Mouse (Mus musculus): ENCODE data around the gene Alg5.
"Not testable (repeated sequence)": the region's sequence is repeated elsewhere in the genome, so short reads cannot be mapped to it uniquely, and the experiment has no call there.

Alg5 gene

DNA sequence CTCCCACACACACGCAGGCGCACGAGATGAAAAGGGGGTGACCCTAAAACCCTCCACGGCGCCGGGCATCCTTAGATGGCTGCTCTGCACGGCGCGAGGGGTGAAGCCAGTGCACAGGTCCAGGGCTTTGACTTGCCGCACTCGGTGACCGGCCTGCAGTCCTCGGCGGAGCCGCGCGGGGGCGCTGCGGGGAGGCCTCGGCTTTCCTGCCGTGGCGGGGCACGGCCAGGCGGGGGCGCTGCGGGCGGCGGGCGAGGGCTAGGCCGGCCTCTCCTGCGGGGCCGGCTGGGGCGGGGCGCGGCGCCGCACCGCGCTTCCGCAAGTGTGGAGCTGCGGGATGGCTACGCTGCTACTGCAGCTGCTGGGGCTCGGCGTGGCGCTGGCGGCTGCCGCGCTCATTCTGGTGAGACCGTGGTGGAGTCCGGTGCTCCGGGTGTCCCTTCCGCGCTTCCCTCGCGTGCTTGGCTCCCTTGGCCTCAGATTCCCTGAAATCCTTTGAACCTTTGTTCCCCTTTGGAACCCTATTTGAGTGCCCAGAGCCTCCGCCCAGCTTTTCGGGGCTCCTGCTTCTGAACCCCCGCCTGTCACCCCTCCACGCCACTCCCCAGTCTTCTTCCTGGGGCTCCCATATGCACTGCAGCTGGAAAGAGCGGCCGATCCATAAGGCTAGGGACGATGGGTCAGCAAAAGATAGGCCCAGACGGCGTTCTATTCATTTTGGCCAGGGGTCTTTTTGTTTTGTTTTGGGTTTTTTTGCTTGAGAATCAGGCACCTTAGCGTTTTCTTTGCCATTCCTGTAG lies at the start of gene Alg5, which contains the start of gene Exosc8:
Gene Alg5 (plus strand): TSS at position 293 of the 800 bp plus-strand sequence.
Gene Exosc8 (minus strand): TSS at position 147 of the 800 bp plus-strand sequence.
- peak; percentile 91 for DNase-seq (ENCODE audit: low spot score)

- no peak for DNase-seq (ENCODE audit: low spot score)
These were observed 48.1 kb upstream of the Alg5 start for GRCm38 (mm10) chr3:54687245-54687644.

GRCm38 (mm10) chr3:54689091-54689490 lies 46.2 kb upstream of the Alg5 start:
- DNase-seq (ENCODE audit: low spot score), result no peak

GRCm38 (mm10) chr3:54692202-54693055 lies 42.9 kb upstream of the Alg5 start, which contains the start of gene Supt20:
TSS of gene Supt20 (plus strand) at chr3:54692807.
- DNase-seq (ENCODE audit: low spot score), result peak; percentile 93

DNA sequence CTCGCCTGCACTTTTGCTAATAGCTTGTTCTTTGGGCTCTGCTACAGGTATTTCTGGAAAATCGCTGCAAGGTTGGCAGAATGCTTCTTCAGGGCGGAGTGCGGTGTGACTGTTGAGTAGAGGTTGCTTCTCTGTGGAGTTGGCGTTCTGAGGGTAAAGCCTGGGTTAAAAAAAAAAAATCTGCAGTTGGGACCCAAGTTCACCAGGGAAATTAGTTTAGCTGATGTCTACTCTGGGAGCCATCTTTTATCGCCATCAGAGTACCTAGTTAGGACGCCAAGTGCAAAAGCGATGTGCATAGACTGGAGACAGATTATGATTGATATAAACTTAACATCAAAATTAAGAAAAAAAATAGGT lies 42.3 kb upstream of the Alg5 start:
- no peak for DNase-seq (ENCODE audit: low spot score)

GRCm38 (mm10) chr3:54699759-54700301 lies 35.5 kb upstream of the Alg5 start:
- no peak for DNase-seq (ENCODE audit: low spot score)

DNA sequence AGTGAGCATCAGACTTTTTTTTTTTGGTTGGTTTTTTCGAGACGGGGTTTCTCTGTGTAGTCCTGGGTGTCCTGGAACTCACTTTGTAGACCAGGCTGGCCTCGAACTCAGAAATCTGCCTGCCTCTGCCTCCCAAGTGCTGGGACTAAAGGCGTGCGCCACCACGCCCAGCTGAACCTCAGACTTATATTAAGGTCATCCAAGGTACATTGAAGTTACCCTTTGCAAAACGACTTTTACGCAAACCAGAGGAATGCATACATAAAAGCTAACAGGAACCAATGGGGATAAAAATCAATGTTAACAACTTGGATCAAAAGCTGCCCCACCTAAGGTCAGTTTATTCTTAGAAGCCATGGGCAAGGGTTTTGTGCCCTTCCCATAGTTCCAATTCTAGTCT lies 31.2 kb upstream of the Alg5 start:
- not testable (repeated sequence) for DNase-seq (ENCODE audit: low spot score)

DNA sequence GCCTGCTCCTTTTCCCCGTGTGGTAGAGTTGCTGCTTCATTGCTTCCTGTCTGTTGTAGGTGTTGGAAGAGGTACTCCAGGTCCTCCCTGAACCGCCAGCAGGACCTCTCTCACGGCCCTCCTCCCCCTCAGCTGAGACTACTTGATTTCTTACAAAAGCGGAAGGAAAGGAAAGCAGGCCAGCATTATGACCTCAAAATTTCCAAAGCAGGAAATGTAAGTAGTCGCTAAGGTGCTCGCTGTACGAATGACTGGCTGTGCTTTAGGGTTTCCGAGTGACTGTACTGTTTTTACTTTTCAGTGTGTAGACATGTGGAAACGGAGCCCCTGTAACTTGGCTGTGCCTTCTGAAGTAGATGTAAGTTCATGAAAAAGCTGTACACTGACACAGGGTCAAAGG lies 26.4 kb upstream of the Alg5 start:
- DNase-seq (ENCODE audit: low spot score), result no peak

- DNase-seq (ENCODE audit: low spot score), result no peak
These were observed 21.1 kb upstream of the Alg5 start, which contains the start of gene Gm21958 for GRCm38 (mm10) chr3:54714253-54714652. TSS of gene Gm21958 (minus strand) at chr3:54714353.

DNA sequence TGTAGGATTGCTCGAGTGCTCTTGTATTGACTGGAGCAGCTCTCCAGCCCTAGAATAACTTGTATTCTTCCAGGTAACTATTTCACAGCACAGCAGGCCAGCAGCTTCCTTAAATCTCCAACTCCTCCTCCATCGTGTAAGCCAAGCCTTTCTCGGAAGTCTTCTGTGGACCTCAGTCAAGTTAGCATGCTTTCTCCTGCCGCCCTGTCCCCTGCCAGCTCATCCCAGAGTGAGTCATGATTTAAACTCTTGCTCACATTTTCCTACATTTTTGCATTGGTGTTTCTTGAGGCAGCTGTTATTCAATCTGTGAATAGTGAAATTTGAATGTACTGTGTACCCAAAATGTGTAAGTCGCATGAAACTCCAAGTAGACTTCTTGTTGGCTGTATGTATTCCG lies 19.9 kb upstream of the Alg5 start:
- DNase-seq (ENCODE audit: low spot score), result no peak

DNA sequence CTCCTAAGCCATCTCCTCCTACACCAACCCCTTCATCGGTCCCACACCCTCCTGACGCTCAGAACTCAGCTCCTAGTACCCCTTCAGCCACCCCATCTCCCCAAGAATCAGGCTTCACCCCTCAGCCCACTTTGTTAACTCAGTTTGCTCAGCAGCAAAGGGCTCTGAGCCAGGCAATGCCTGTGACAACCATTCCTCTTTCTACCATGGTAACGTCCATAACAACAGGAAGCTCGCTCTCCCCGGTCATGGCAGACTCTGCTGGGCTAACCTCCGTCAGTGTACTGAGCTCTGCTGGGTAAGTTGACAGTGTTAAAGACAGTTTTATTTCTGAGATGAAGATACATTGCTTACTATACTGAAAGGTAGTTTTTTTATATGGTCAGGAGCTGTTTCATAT lies 18.0 kb upstream of the Alg5 start:
- DNase-seq (ENCODE audit: low spot score), result no peak

DNA sequence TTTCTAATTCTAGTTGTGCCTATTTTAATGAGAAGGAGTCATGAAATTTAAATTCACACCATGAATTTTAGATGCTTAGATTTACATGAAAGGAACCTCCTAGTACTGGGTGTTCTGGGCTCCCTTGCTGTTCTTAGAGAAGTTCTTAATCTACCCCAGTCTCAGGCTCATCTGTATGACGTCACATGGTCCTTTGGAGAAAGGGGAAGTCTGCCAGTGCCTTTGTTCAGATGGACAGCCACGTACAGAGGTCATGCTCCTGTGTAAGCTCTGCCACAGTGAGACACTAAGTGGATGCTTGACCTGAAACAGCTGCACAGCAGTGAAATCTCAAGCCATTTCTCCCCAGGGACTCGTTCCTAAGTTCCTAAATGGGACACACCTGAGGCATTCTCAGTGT lies 16.4 kb upstream of the Alg5 start:
- DNase-seq (ENCODE audit: low spot score), result peak; percentile 42

DNA sequence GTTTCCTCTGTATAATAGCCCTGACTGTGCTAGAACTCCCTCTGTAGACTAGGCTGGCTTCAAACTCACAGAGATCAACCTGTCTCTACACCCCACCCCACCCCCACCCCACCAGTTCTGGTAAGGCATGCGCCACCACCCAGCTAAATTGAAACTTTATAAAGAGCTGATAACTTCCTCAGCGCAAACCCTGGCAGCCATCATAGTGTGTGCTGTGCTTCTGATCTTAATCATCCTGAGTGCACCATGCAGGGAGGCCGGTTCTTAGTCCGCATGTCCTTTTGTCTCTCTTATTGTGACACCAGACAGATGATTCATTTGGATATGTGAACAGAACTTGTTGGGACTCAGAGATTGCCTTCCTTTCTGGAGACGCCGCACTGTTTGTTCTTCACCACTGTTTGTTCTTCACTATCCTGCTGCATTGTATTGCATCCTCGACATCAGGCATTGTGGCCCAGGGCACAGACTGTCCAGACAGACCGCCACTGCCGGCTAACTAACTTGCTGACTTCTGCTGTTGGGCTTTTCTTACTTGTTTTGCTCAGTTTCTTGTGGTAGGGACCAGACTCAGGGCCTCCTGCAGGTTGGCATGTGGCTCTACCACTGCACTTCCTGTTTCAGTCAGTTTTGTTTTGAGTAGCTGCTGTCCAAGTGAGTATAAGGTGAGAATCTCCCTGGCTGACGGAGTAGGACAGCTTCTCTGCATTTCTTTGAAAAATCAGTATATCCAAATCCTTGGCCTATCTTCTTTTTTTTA lies 11.4 kb upstream of the Alg5 start:
- peak; percentile 32 for DNase-seq (ENCODE audit: low spot score)

- DNase-seq (ENCODE audit: low spot score), result no peak
These were observed 10.0 kb upstream of the Alg5 start for GRCm38 (mm10) chr3:54725344-54725743.

- no peak for DNase-seq (ENCODE audit: low spot score)
These were observed 7.8 kb upstream of the Alg5 start for GRCm38 (mm10) chr3:54727588-54727987.

DNA sequence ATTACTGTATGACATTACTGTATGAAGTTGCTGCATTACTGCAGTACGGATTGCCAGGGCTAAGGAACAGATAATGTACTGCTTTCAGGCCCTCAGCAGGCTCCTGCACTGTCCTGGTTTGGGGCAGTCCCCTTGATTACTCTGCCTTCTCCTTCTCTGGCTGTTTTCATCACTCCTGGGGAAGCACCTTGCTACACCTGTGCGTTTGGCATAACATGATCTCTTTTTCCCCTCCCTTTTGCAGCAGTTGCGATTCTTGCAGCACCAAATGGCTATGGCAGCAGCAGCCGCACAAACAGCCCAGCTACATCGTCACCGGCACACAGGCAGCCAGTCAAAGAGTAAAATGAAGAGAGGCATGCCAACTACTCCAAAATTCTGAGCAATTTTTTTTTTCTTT lies 7.2 kb upstream of the Alg5 start:
- no peak for DNase-seq (ENCODE audit: low spot score)

- DNase-seq (ENCODE audit: low spot score), result no peak
These were observed 3.7 kb upstream of the Alg5 start for GRCm38 (mm10) chr3:54731626-54732150.

DNA sequence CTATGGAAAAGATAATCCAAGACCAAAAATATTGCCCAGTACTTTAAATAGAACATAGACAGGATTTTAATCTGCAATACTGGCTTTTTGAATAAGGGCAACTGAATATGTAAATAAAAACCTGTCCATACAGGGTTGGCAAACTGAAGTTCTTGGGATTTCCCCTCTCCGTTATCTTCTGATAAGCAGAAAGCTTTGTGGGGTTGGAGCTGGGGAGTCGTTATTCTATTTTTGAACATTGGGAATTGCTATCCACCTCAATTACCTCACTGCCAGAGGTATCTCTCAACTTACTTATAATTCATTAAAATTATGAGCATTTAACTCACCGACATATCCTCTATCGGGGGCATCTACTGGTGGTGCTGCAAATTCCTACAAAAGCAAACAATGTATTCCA lies 3.0 kb upstream of the Alg5 start:
- DNase-seq (ENCODE audit: low spot score), result no peak

DNA sequence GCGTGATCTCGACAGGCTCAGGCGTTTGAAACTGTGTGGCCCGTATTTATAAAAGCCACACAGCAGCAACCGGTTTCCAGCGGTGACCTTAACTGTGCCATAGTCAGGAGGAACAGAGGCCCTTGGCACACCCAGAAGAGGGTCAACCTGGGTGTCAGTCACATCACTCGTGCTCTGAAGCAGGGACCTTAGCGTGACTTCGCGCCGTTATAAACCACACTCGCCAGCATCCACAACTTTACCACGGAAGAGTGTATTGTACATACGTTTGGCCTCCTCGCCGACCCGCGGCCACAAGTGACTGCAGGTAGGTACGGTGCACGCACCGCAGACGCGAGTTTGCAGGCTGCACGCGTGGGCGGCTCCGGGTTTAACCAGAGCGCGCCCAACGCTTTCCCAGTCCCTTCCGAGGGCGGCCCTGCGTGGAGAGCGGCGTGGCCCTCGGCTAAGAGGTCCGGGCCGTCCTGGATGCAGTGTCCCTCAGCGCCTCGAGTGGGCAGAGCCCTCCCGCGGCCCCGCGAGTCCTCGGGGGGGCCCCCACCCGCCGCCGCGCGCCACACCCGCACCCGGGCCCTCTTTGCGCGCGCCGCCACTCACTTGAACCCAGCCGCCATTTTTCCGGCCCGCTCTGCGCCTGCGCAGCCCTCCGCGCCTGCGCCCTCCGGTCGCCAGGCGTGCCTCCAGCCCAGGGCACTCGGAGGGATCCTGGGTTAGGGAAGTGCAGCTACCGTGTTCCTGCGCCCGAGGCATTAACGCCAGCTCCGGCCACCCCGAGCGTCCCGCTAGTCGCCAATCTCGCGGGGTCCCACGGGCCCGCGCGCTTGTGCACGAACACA lies 710 bp upstream of the Alg5 start:
- DNase-seq (ENCODE audit: low spot score), result peak; percentile 89

GRCm38 (mm10) chr3:54736101-54736927 lies 975 bp downstream of the Alg5 start:
- no peak for DNase-seq (ENCODE audit: low spot score)

All from layer of hippocampus, adult 11-12 months (tissue).